Mouse (Mus musculus) yolk sac, embryonic 10.5 days (tissue): ENCODE data around the gene Luc7l.
A peak's percentile ranks its signal among the peaks of the same experiment; 100 is the strongest.
"Not testable (repeated sequence)": the region's sequence is repeated elsewhere in the genome, so short reads cannot be mapped to it uniquely, and the experiment has no call there.

Source experiments
- DNase-seq: peaks from one replicate; pipeline ENCODE4 v3.0.0-alpha.2; 2017; ENCODE audit warnings: low spot score

Gene Luc7l

GRCm38 (mm10) chr17:26253399-26253798, 703 bp downstream of the Luc7l start:
- DNase-seq: peak; percentile 22

GRCm38 (mm10) chr17:26255313-26255712, 2.6 kb downstream of the Luc7l start:
- DNase-seq: no peak

GRCm38 (mm10) chr17:26261826-26262225, 9.1 kb downstream of the Luc7l start:
- DNase-seq: no peak

GRCm38 (mm10) chr17:26262384-26262783, 9.7 kb downstream of the Luc7l start:
- DNase-seq: no peak

- DNase-seq: no peak
Observed at GRCm38 (mm10) chr17:26268851-26269250, 16.2 kb downstream of the Luc7l start.

GRCm38 (mm10) chr17:26269577-26269976, 16.9 kb downstream of the Luc7l start:
- not testable (repeated sequence) for DNase-seq

GRCm38 (mm10) chr17:26272586-26272985, 19.9 kb downstream of the Luc7l start:
- DNase-seq: no peak

- no peak for DNase-seq
Observed at GRCm38 (mm10) chr17:26275933-26276332, 23.2 kb downstream of the Luc7l start.

- DNase-seq: no peak
Observed at GRCm38 (mm10) chr17:26276711-26277110, 24.0 kb downstream of the Luc7l start.

- no peak for DNase-seq
Observed at GRCm38 (mm10) chr17:26286199-26286955, 33.7 kb downstream of the Luc7l start.

- DNase-seq: no peak
Observed at GRCm38 (mm10) chr17:26289475-26289874, 36.8 kb downstream of the Luc7l start.

GRCm38 (mm10) chr17:26298318-26298717, 45.6 kb downstream of the Luc7l start:
- DNase-seq: not testable (repeated sequence)

- peak; percentile 26 for DNase-seq
Observed at GRCm38 (mm10) chr17:26314291-26314690, 61.6 kb downstream of the Luc7l start.

GRCm38 (mm10) chr17:26315474-26315873, 62.8 kb downstream of the Luc7l start:
- no peak for DNase-seq

- no peak for DNase-seq
Observed at GRCm38 (mm10) chr17:26318441-26318840, 65.7 kb downstream of the Luc7l start.
